Mouse (Mus musculus) embryonic facial prominence, embryonic 12.5 days (tissue): ENCODE results near the gene Myb. TPM values are rescaled to one million over a fixed set of nuclear protein-coding genes. Genes with fewer than 3 reads are reported as not detected.

Experiments used
- ATAC-seq: fragments of 200-750 bp; cut with Nextera tagmentation; 2 replicates; pipeline ENCODE4 v1.8.0; 2017; ENCODE audit not compliant: insufficient number of reproducible peaks, insufficient read depth, low FRiP score, low TSS enrichment
- H3K27ac ChIP-seq: fragments of 300-500 bp; sonication (generic); 2 replicates; pipeline ENCODE4 v1.5.1; 2016; ENCODE audit warnings: mild to moderate bottlenecking
- H3K27me3 ChIP-seq: fragments of 300-500 bp; sonication (generic); 2 replicates; pipeline ENCODE4 v1.6.1; 2016; ENCODE audit warnings: mild to moderate bottlenecking, moderate library complexity
- H3K36me3 ChIP-seq: fragments of 300-500 bp; sonication (generic); 2 replicates; pipeline ENCODE4 v1.6.1; 2016; ENCODE audit warnings: mild to moderate bottlenecking
- H3K4me1 ChIP-seq: fragments of 300-500 bp; sonication (generic); 2 replicates; pipeline ENCODE4 v1.6.1; 2016
- H3K4me2 ChIP-seq: fragments of 300-500 bp; sonication (generic); replicated peaks from 2 replicates; pipeline ENCODE4 v1.6.1; 2016; ENCODE audit warnings: mild to moderate bottlenecking, moderate library complexity
- H3K4me3 ChIP-seq: fragments of 300-500 bp; sonication (generic); 2 replicates; pipeline ENCODE4 v1.5.1; 2016; ENCODE audit warnings: mild to moderate bottlenecking
- H3K9ac ChIP-seq: fragments of 300-500 bp; sonication (generic); 2 replicates; pipeline ENCODE4 v1.6.1; 2016; ENCODE audit warnings: mild to moderate bottlenecking, moderate library complexity
- H3K9me3 ChIP-seq: fragments of 300-500 bp; sonication (generic); 2 replicates; pipeline ENCODE4 v1.6.1; 2016; ENCODE audit warnings: mild to moderate bottlenecking, moderate library complexity
- WGBS: fragments of 180-500 bp; shearing (Covaris S2); methylation state at CpG from one replicate; pipeline ENCODE4 v1.1.7; 2016; 5-methylcytosine and 5-hydroxymethylcytosine counted together
- polyA plus RNA-seq: library from polyadenylated mRNA; unstranded; fragments of >200 nt; fragmentation: Nextera tagmentation; extraction: Ambion mirVana; gene quantifications from 2 replicates; pipeline ENCODE4 v1.2.1, GENCODE M21; 2016

Gene Myb
- polyA plus RNA-seq, 1 experiment from 2014 or later, result 7.4 TPM

DNA sequence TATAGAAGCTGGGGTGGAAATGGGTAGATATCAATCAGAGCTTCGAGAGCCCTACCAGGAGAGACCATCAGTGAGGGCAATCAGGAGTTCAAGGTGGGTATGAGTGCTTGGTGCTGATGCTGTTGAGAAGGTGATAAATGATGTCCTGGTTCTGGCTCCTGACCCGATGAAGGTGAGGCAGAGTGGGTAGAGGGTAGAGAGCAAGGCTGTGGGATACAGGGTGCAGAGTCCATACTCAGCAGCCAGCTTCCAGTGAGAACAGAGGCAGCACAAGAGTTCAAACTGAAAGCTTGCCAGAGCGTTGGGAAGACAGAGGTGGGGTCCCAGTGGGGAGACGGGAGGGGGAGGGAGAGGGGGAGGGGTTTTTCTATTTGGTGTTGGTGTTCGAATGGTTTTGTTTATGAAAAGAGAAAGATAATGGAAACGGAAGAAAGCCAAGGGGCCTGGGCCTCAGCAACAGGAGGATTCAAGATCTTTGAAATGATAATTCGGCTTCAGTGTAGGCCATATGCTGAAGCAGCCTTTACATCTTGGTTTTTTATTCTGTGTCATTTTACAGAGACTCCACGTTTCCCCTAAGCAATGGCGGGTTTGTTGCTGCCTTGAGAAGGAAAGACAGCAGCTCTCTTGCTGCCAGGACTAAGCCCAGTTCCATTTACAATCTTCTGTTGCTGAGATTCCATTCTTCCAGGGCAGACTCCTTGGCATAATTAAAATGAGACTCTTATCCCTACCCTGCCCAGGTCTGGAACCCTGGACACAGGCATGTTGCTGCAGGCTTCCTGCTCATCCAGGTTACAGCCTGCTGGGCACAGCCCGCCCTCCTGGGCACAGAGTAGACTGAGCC, 32.5 kb upstream of the Myb start:
- 36% methylated on average over 10 of the region's 10 CpGs for WGBS
- H3K27ac ChIP-seq, result no peak overlapping the region
- no peak overlapping the region for H3K9ac ChIP-seq
- no peak overlapping the region for H3K4me3 ChIP-seq
- no peaks in the 10 kb centered on the region for H3K9me3 ChIP-seq
- no peaks in the 10 kb centered on the region for H3K27me3 ChIP-seq
- no peak for ATAC-seq
- peaks cover 5% of the 10 kb centered on the region; the same call in 1 of the 2 replicates for H3K4me1 ChIP-seq
- H3K36me3 ChIP-seq, result no peaks in the 10 kb centered on the region
- H3K4me2 ChIP-seq, result no peak overlapping the region

DNA sequence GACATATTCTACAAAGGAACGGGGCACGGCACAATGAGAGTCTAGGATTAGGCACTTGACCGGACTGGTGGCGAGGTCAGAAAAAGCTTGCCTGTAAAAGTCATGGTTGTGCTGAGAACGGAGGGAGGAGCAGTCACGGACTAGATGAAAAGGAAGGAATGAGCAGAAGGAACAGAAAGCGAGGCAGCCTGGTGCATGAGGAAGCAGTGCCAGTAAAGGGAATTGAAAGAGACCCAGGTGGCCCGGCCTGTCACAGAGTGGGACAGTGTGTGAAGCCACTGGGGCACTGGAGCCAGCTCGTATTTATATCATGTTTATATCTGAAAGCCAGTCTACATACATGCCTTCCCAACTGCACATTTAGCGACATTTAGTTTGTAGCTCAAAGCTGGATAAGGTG, 31.7 kb upstream of the Myb start:
- no peak for ATAC-seq
- no peaks in the 10 kb centered on the region for H3K27me3 ChIP-seq
- peaks cover 5% of the 10 kb centered on the region; the same call in 1 of the 2 replicates for H3K4me1 ChIP-seq
- WGBS, result 72% methylated on average over 10 of the region's 10 CpGs
- H3K9me3 ChIP-seq, result no peaks in the 10 kb centered on the region
- no peak overlapping the region for H3K4me3 ChIP-seq
- no peaks in the 10 kb centered on the region for H3K36me3 ChIP-seq
- H3K4me2 ChIP-seq, result no peak overlapping the region
- no peak overlapping the region for H3K9ac ChIP-seq
- no peak overlapping the region for H3K27ac ChIP-seq

DNA sequence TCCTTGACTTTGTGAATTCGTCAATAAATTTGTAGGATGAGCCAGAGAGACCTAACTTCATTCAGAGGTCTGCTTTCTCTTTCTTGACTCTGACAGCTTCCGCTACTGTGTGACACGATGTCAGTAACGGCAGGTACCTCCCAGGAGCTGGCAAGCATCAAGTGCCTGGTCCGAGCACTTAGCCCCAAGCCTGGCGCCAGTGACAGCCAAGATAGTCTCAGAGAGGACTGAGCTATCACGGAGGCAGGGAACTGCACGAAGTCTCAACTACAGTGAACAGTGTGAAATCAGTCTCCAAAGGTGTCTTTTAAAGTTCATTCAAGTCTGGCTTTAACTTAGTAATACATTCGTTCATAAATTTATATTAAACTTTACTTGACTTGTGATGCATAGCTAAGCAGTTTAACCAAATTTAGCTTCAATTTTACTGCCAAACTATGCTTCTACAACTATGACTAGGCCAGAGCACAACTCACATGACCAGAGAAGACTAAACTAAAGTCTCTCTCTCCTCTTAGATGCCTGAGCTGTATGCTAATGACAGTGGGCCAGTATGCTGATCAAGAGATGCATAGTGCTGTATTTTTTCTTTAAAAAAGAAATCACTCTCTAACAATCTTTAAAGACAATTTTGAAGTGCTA, 29.1 kb upstream of the Myb start:
- no peaks in the 10 kb centered on the region for H3K9me3 ChIP-seq
- no peak overlapping the region for H3K9ac ChIP-seq
- peaks cover 5% of the 10 kb centered on the region; the same call in 1 of the 2 replicates for H3K4me1 ChIP-seq
- H3K4me3 ChIP-seq, result no peak overlapping the region
- H3K4me2 ChIP-seq, result no peak overlapping the region
- WGBS, result 78% methylated on average over 9 of the region's 9 CpGs
- no peaks in the 10 kb centered on the region for H3K36me3 ChIP-seq
- ATAC-seq, result no peak
- H3K27ac ChIP-seq, result no peak overlapping the region
- no peaks in the 10 kb centered on the region for H3K27me3 ChIP-seq

DNA sequence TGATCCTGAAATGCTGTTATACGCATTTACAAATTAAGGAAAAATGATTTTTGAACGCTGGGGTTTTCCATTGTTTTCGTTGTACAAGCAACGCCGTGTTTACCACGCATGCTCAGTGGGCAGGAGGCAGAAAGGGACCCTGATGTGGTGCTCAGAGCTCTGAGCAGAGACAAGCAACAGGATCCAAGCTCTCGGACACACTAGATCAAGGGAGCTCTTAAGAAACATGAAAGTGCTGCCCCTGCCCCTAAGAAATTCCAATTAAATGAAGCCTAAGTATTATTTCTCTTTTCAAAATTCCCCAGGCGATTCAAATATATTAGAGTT, 28.5 kb upstream of the Myb start:
- Histone ChIP-seq H3K9me3 (no peaks in the 10 kb centered on the region), H3K4me2 (peak overlapping the region; percentile 51; the same call in 1 of the 2 replicates), H3K4me3 (peak overlapping the region; percentile 23), H3K4me1 (peaks cover 5% of the 10 kb centered on the region; the same call in 1 of the 2 replicates), H3K9ac (no peak overlapping the region), H3K27ac (no peak overlapping the region), H3K36me3 (no peaks in the 10 kb centered on the region), H3K27me3 (no peaks in the 10 kb centered on the region)
- no peak for ATAC-seq
- 22% methylated on average over 8 of the region's 8 CpGs for WGBS

DNA sequence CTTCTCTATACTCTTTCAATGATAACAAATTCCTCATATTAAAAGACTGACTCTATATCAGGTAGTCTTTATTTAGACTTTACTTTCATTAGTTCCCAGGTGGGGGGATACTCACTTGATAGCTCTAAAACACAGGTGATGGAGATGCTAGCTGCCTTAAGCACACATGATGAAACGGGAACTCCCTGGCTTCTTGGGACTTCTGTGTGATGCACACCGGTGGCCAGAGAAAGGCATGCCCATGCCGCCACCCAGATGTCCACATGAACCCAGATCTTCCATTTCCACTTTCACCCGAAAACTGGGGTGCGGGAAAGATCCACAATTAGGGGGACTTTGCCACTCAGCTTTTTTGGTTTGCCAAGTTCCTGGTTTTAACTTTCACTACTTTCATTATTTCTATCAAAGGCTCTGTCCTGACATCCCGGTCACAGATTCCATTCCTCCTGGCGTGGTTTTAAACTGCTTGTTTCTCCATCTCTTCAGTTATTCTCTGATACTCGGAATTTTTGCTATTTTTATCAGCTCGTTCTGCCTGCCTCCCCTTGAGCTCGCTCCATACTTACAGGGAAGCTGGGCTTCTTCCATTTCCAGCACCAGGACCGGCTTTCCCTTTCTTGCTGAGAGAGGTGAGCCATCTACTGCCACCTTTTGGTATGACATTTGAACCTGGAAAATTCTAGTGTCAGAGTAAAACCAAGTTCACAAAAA, 27.9 kb upstream of the Myb start:
- WGBS, result 23% methylated on average over 11 of the region's 11 CpGs
- no peak for ATAC-seq
- no peaks in the 10 kb centered on the region for H3K36me3 ChIP-seq
- H3K4me2 ChIP-seq, result peak overlapping the region; percentile 51
- H3K9me3 ChIP-seq, result no peaks in the 10 kb centered on the region
- H3K27me3 ChIP-seq, result no peaks in the 10 kb centered on the region
- peaks cover 5% of the 10 kb centered on the region; the same call in 1 of the 2 replicates for H3K4me1 ChIP-seq
- peak overlapping the region; percentile 37; the same call in 1 of the 2 replicates for H3K9ac ChIP-seq
- H3K4me3 ChIP-seq, result peak overlapping the region; percentile 23
- no peak overlapping the region for H3K27ac ChIP-seq

DNA sequence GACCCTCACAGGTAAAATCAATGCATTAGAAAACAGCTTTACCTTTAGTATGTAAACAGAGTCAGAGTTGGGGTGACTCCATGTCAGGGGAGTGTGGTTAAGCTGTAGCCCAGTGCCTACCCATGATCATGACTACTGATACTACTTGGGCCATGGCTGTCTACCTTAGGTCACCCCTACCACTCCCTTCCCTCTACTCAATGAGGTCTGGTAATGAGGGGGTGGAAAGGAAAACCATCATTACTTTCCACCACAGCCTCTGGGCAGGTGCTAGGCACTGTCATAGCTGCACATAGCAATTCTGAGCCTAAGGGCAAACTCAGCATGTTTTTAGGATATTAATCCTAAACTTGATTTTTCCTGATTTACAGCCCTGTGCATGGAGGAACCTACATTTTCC, 27.1 kb upstream of the Myb start:
- H3K27ac ChIP-seq, result no peak overlapping the region
- H3K4me3 ChIP-seq, result no peak overlapping the region
- no peak for ATAC-seq
- no peaks in the 10 kb centered on the region for H3K27me3 ChIP-seq
- H3K4me1 ChIP-seq, result no peaks in the 10 kb centered on the region
- H3K4me2 ChIP-seq, result no peak overlapping the region
- H3K9ac ChIP-seq, result no peak overlapping the region
- H3K36me3 ChIP-seq, result no peaks in the 10 kb centered on the region
- no peaks in the 10 kb centered on the region for H3K9me3 ChIP-seq

DNA sequence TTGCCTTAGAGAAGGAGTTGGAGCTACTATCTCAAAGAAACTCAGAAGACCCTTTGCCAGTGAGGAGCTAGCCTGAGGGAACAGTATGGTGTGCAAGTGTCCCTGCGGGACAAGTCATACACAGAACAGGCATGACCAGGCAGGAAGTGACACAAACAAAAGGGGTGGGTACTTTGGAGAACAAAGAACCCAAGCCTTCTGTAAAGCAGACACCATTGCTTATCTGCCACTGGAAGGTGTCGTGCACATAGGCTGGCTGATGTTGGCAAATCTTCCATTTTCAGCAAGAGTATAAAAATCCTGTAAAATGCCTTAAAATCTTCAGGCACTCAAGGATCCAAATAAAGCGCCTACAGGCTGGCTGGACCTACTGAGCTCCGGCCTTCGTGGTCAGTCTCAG, 25.9 kb upstream of the Myb start:
- no peaks in the 10 kb centered on the region for H3K27me3 ChIP-seq
- H3K9ac ChIP-seq, result no peak overlapping the region
- H3K4me1 ChIP-seq, result no peaks in the 10 kb centered on the region
- H3K27ac ChIP-seq, result no peak overlapping the region
- H3K4me2 ChIP-seq, result no peak overlapping the region
- no peaks in the 10 kb centered on the region for H3K9me3 ChIP-seq
- no peaks in the 10 kb centered on the region for H3K36me3 ChIP-seq
- no peak for ATAC-seq
- 87% methylated on average over 5 of the region's 5 CpGs for WGBS
- H3K4me3 ChIP-seq, result no peak overlapping the region

DNA sequence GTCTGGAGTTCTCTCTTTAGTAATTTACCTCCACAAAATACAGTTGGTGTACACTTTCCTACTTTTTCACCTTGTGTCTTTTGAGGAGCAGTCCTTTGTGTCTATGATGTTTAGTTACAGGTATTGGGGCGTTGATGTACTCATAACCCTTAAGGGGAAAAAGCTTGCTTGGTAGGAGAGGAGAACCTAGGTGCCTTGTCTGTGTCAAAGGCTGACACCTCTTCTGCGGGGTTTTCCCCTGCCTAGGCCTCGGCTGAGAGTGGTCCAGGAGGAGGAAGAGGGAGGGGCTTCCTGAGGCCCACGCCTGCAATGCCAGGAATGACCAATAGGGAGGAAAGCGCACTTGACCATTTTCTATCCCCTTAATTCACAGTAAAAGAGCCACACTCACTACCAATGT, 17.9 kb upstream of the Myb start:
- Histone ChIP-seq H3K27me3 (no peaks in the 10 kb centered on the region), H3K27ac (no peak overlapping the region), H3K4me3 (no peak overlapping the region), H3K36me3 (no peaks in the 10 kb centered on the region), H3K4me1 (no peaks in the 10 kb centered on the region), H3K9me3 (no peaks in the 10 kb centered on the region), H3K4me2 (no peak overlapping the region), H3K9ac (no peak overlapping the region)
- 43% methylated on average over 5 of the region's 5 CpGs for WGBS
- ATAC-seq, result no peak

DNA sequence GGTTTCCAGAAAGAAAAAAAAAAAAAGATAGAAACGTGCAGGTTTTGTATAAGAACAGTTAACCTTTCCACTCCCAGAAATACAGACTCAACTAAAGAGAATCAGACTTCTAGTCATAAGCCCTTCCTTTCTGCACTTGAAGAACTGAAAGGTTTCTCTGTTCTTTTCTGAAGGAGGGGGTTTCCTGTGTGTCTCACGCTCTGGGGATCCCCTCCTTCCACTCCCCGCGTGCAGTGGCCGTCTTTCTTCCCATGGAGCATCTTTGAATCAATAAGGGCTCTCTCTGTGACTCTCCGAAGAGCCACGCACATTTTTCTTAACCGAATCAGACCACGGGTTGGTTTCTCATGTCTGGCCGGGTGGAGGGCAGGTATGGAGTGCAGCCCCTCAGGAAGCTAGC, 17.5 kb upstream of the Myb start:
- Histone ChIP-seq H3K36me3 (no peaks in the 10 kb centered on the region), H3K9me3 (no peaks in the 10 kb centered on the region), H3K27me3 (no peaks in the 10 kb centered on the region), H3K27ac (no peak overlapping the region), H3K9ac (no peak overlapping the region), H3K4me2 (no peak overlapping the region), H3K4me3 (no peak overlapping the region), H3K4me1 (no peaks in the 10 kb centered on the region)
- ATAC-seq, result no peak
- WGBS, result 69% methylated on average over 10 of the region's 10 CpGs

DNA sequence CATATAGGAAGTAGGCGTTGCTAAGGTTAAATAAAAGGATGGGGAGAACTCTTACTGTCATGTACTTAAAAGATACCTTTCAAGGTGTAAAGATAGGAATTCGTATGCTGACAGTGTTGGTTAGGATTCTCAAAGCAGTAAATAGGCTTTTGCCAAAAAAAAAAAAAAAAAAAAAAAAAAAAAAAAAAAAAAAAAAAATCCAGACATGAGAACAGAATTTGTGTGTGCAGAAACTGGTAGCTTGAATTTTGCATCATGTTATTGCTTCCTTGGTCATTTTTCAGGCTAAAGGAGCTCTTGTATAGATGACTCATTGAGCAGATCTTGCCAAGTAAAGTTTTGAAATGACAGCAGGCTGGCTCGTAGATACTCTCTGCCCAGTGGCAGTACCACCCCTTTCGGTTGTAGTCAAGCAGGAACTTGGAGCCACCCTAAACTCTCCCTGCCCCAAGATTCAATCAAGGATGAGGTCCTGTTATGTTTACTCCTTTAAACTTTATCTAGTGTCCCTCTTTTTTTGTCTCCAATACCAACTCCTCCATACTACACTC, 11.9 kb upstream of the Myb start:
- Histone ChIP-seq H3K4me2 (no peak overlapping the region), H3K27me3 (no peaks in the 10 kb centered on the region), H3K9me3 (no peaks in the 10 kb centered on the region), H3K9ac (no peak overlapping the region), H3K4me1 (no peaks in the 10 kb centered on the region), H3K4me3 (no peak overlapping the region), H3K36me3 (no peaks in the 10 kb centered on the region), H3K27ac (no peak overlapping the region)
- ATAC-seq, result no peak
- 85% methylated on average over 4 of the region's 4 CpGs for WGBS

DNA sequence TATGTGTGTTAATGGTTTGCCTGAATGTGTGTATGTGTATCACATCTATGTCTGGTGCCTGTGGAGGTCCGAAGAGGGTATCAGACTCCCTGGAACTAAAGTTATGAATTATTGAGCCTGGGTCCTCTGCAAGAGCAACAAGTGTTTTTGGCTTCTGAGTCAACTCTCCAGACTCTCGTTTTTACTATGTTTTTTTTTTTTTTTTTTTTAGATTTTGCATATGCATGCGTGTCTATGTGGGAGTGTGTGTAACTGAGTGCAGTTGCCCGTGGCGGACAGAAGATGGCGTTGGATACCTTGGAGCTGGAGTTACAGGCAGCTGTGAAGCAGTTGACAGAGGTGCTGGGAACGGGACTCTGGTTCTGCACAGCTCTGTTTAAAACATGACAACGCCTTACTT, 7.7 kb upstream of the Myb start:
- Histone ChIP-seq H3K9me3 (no peaks in the 10 kb centered on the region), H3K27ac (no peak overlapping the region), H3K27me3 (no peaks in the 10 kb centered on the region), H3K9ac (no peak overlapping the region), H3K4me3 (no peak overlapping the region), H3K4me1 (no peaks in the 10 kb centered on the region), H3K36me3 (no peaks in the 10 kb centered on the region), H3K4me2 (no peak overlapping the region)
- 89% methylated on average over 8 of the region's 8 CpGs for WGBS
- ATAC-seq, result no peak

DNA sequence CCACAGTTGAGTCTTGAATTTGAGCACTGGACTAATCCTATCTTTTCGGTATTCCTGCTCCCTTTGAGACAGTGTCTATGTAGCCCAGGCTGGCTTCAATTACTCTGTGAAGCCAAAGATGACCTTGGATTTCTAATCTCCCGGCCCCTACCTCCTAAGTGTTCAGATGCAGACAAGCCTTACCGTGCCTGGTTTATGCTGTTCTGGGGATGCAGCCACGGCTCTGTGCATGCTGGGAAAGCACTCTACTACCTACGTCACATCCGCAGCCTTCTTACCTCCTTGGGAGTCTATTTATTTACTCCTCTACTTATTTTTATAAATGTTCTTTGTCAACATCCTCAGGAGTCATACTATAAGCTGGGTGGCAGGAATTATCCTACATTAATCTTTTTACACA, 7.1 kb upstream of the Myb start:
- Histone ChIP-seq H3K4me2 (no peak overlapping the region), H3K4me3 (no peak overlapping the region), H3K36me3 (no peaks in the 10 kb centered on the region), H3K9ac (no peak overlapping the region), H3K4me1 (no peaks in the 10 kb centered on the region), H3K27ac (no peak overlapping the region), H3K9me3 (no peaks in the 10 kb centered on the region), H3K27me3 (no peaks in the 10 kb centered on the region)
- ATAC-seq, result no peak
- 91% methylated on average over 6 of the region's 6 CpGs for WGBS
